Mouse (Mus musculus) kidney, adult 2 months (tissue): ENCODE data around the gene Srf. TPM values are rescaled to one million over a fixed set of nuclear protein-coding genes. Genes with fewer than 3 reads are reported as not detected.

Source experiments
- DNase-seq: peaks from one replicate; pipeline ENCODE4 v3.0.0; 2021
- H3K27ac ChIP-seq: fragments of 200-500 bp; 2 replicates; pipeline ENCODE4 v1.5.1; 2012; ENCODE audit warnings: low read depth, low read length, control low read depth, inconsistent platforms; ENCODE audit not compliant: insufficient read depth
- H3K27me3 ChIP-seq: fragments of 200-500 bp; replicated peaks from 2 replicates; pipeline ENCODE4 v1.6.1; 2012; ENCODE audit warnings: mild to moderate bottlenecking, moderate library complexity, low read length, inconsistent platforms; ENCODE audit not compliant: control insufficient read depth, insufficient read depth
- H3K36me3 ChIP-seq: fragments of 200-500 bp; 2 replicates; pipeline ENCODE4 v1.6.1; 2012; ENCODE audit warnings: mild to moderate bottlenecking, moderate library complexity, low read length, inconsistent platforms; ENCODE audit not compliant: control insufficient read depth, insufficient read depth
- H3K4me1 ChIP-seq: fragments of 200-500 bp; 2 replicates; pipeline ENCODE4 v1.6.1; 2011; ENCODE audit warnings: low read length; ENCODE audit not compliant: control insufficient read depth, insufficient read depth
- H3K4me3 ChIP-seq: fragments of 200-500 bp; 2 replicates; pipeline ENCODE4 v1.5.1; 2011; ENCODE audit warnings: mild to moderate bottlenecking, low read depth, low read length, control low read depth; ENCODE audit not compliant: insufficient read depth
- CTCF ChIP-seq: fragments of 200-500 bp; conservative IDR thresholded peaks from 2 replicates; pipeline ENCODE4 v1.5.1; 2011; ENCODE audit warnings: low read depth, mild to moderate bottlenecking, control low read depth, low read length, moderate library complexity, mixed read lengths; ENCODE audit not compliant: insufficient read depth, insufficient read length
- POLR2A ChIP-seq: fragments of 200-500 bp; IDR thresholded peaks from one replicate; pipeline ENCODE4 v1.6.1; 2011; ENCODE audit warnings: low read depth, low read length, control low read depth
- WGBS: fragments of 180-500 bp; shearing (Covaris S2); methylation state at CpG from one replicate; pipeline ENCODE4 v1.1.7; 2018; 5-methylcytosine and 5-hydroxymethylcytosine counted together
- polyA plus RNA-seq: library from polyadenylated mRNA; depleted of rRNA; stranded (reverse); fragments of >200 nt; gene quantifications from 2 replicates; pipeline ENCODE4 v1.2.3, GENCODE M21; 2012; rRNA removed

Gene Srf
- polyA plus RNA-seq = 67.0 and 86.3 TPM in 2 replicates

GRCm38 (mm10) chr17:46555673-46556583 is at the start of gene Srf:
TSS of gene Srf (minus strand) at chr17:46556175.
- Histone ChIP-seq H3K27me3 (no peaks in the 10 kb centered on the region), H3K27ac (peak within 1 kb of the TSS; percentile 87), H3K4me3 (peak within 1 kb of the TSS; percentile 91), H3K4me1 (peaks cover 14% of the 10 kb centered on the region), H3K36me3 (no peaks in the 10 kb centered on the region)
- WGBS = under 1% methylated on average over 87 of the region's 87 CpGs
- peak; percentile 99 for DNase-seq
- TF ChIP-seq CTCF (peak; percentile 25; the same call in 1 of the 2 replicates), POLR2A (no peak)

GRCm38 (mm10) chr17:46605126-46605525 is 49.2 kb upstream of the Srf start:
- TF ChIP-seq CTCF (no peak), POLR2A (no peak)
- H3K27me3 ChIP-seq = no peaks in the 10 kb centered on the region
- no peaks in the 10 kb centered on the region for H3K36me3 ChIP-seq
- H3K4me1 ChIP-seq = no peaks in the 10 kb centered on the region; the same call in 1 of the 2 replicates
- H3K27ac ChIP-seq = no peak overlapping the region
- no peak overlapping the region for H3K4me3 ChIP-seq
- no peak for DNase-seq
- WGBS = 53% methylated on average over 5 of the region's 5 CpGs

- H3K36me3 ChIP-seq = no peaks in the 10 kb centered on the region
- DNase-seq = no peak
- H3K4me3 ChIP-seq = no peak overlapping the region
- no peaks in the 10 kb centered on the region for H3K4me1 ChIP-seq
- TF ChIP-seq CTCF (no peak), POLR2A (no peak)
- no peaks in the 10 kb centered on the region for H3K27me3 ChIP-seq
- no peak overlapping the region for H3K27ac ChIP-seq
- 97% methylated on average over 4 of the region's 4 CpGs for WGBS
Measured at GRCm38 (mm10) chr17:46603229-46603628, 47.3 kb upstream of the Srf start.

GRCm38 (mm10) chr17:46602212-46602611 is 46.2 kb upstream of the Srf start:
- no peaks in the 10 kb centered on the region for H3K4me1 ChIP-seq
- peak; percentile 39 for DNase-seq
- no peak overlapping the region for H3K4me3 ChIP-seq
- no peak overlapping the region for H3K27ac ChIP-seq
- TF ChIP-seq CTCF = no peak
- TF ChIP-seq POLR2A = no peak
- H3K36me3 ChIP-seq = no peaks in the 10 kb centered on the region
- H3K27me3 ChIP-seq = no peaks in the 10 kb centered on the region
- 55% methylated on average over 9 of the region's 9 CpGs for WGBS

GRCm38 (mm10) chr17:46600569-46600968 is 44.6 kb upstream of the Srf start:
- Histone ChIP-seq H3K4me3 (no peak overlapping the region), H3K27me3 (no peaks in the 10 kb centered on the region), H3K27ac (no peak overlapping the region), H3K36me3 (no peaks in the 10 kb centered on the region), H3K4me1 (no peaks in the 10 kb centered on the region)
- TF ChIP-seq CTCF = peak; percentile 19; the same call in 1 of the 2 replicates
- no peak for TF ChIP-seq POLR2A
- 88% methylated on average over 2 of the region's 2 CpGs for WGBS
- no peak for DNase-seq

GRCm38 (mm10) chr17:46598963-46599362 is 43.0 kb upstream of the Srf start:
- WGBS = 70% methylated on average over 4 of the region's 4 CpGs
- TF ChIP-seq CTCF = no peak
- TF ChIP-seq POLR2A = no peak
- no peak for DNase-seq
- Histone ChIP-seq H3K36me3 (no peaks in the 10 kb centered on the region), H3K27ac (no peak overlapping the region), H3K27me3 (no peaks in the 10 kb centered on the region), H3K4me3 (no peak overlapping the region), H3K4me1 (no peaks in the 10 kb centered on the region)

- Histone ChIP-seq H3K27ac (no peak overlapping the region), H3K27me3 (no peaks in the 10 kb centered on the region), H3K4me1 (no peaks in the 10 kb centered on the region), H3K36me3 (no peaks in the 10 kb centered on the region), H3K4me3 (no peak overlapping the region)
- TF ChIP-seq CTCF (no peak), POLR2A (no peak)
- DNase-seq = no peak
- 89% methylated on average over 11 of the region's 11 CpGs for WGBS
Measured at GRCm38 (mm10) chr17:46597956-46598355, 42.0 kb upstream of the Srf start.
